Mouse (Mus musculus) Muller cell, postnatal 12 days (primary cell): ENCODE results near the gene Cend1.
A peak's percentile ranks its signal among the peaks of the same experiment; 100 is the strongest.
"Not testable (repeated sequence)": the region's sequence is repeated elsewhere in the genome, so short reads cannot be mapped to it uniquely, and the experiment has no call there.

Source experiments
- DNase-seq: peaks from one replicate; pipeline ENCODE4 v3.0.0-alpha.2; 2015; ENCODE audit errors: inconsistent ontology term

The Cend1 gene

GRCm38 (mm10) chr7:141430585-141431240, 1.4 kb upstream of the Cend1 start:
- no peak for DNase-seq

- DNase-seq: no peak
Observed at GRCm38 (mm10) chr7:141429840-141430584, 721 bp upstream of the Cend1 start.

- DNase-seq: no peak
Observed at GRCm38 (mm10) chr7:141428701-141429100, 590 bp downstream of the Cend1 start.

- DNase-seq: no peak
Observed at GRCm38 (mm10) chr7:141426948-141427730, 2.2 kb downstream of the Cend1 start.

- no peak for DNase-seq
Observed at GRCm38 (mm10) chr7:141423811-141424210, 5.5 kb downstream of the Cend1 start.

- no peak for DNase-seq
Observed at GRCm38 (mm10) chr7:141420030-141420702, 9.1 kb downstream of the Cend1 start.

GRCm38 (mm10) chr7:141418970-141419369, 10.3 kb downstream of the Cend1 start:
- DNase-seq: no peak

GRCm38 (mm10) chr7:141417731-141418681, 11.3 kb downstream of the Cend1 start:
- DNase-seq: no peak

- no peak for DNase-seq
Observed at GRCm38 (mm10) chr7:141416144-141416841, 13.0 kb downstream of the Cend1 start.

GRCm38 (mm10) chr7:141413809-141414584, 15.3 kb downstream of the Cend1 start, which contains the start of gene Gatd1:
Gene Gatd1 (minus strand): TSS chr7:141414136.
- DNase-seq: peak; percentile 98

- peak; percentile 27 for DNase-seq
Observed at GRCm38 (mm10) chr7:141413331-141413730, 16.0 kb downstream of the Cend1 start.

GRCm38 (mm10) chr7:141411667-141412066, 17.6 kb downstream of the Cend1 start:
- DNase-seq: no peak

- DNase-seq: no peak
Observed at GRCm38 (mm10) chr7:141410631-141411030, 18.7 kb downstream of the Cend1 start.

GRCm38 (mm10) chr7:141408833-141409232, 20.5 kb downstream of the Cend1 start:
- DNase-seq: peak; percentile 76

- not testable (repeated sequence) for DNase-seq
Observed at GRCm38 (mm10) chr7:141407670-141408069, 21.6 kb downstream of the Cend1 start.

GRCm38 (mm10) chr7:141405466-141405865, 23.8 kb downstream of the Cend1 start:
- no peak for DNase-seq

GRCm38 (mm10) chr7:141403305-141403704, 26.0 kb downstream of the Cend1 start:
- peak; percentile 60 for DNase-seq

GRCm38 (mm10) chr7:141395348-141395747, 33.9 kb downstream of the Cend1 start:
- no peak for DNase-seq

GRCm38 (mm10) chr7:141394771-141395170, 34.5 kb downstream of the Cend1 start:
- peak; percentile 65 for DNase-seq
